ENCODE assay signal across 1 mouse cellular context in genomic region chr17:61960837-61961236, GRCm38 (mm10).
TF ChIP-seq lines count a peak whose summit lies in the region.

No protein-coding gene starts in this region.

TF ChIP-seq in MEL, 35 proteins besides CTCF, POLR2A, EP300 and RAD21 (continued from another document):
- TF ChIP-seq CHD1 (IDR thresholded peaks at IDR 0.05; ENCODE audit: low read depth, low read length) (no peak), KAT2A (conservative IDR thresholded peaks at IDR 0.05; ENCODE audit: low read depth, low read length) (no peak), ELF1 (IDR thresholded peaks at IDR 0.05; ENCODE audit: low read depth, low read length) (no peak), POLR2AphosphoS2 (IDR thresholded peaks at IDR 0.05; ENCODE audit: low read length) (no peak), NELFE (IDR thresholded peaks at IDR 0.05; ENCODE audit: low read depth, low read length) (no peak), MAZ (IDR thresholded peaks at IDR 0.05; ENCODE audit: low read depth, low read length) (no peak), RCOR1 (IDR thresholded peaks at IDR 0.05; ENCODE audit: low read depth, low read length) (peak; percentile 94), MAX (IDR thresholded peaks at IDR 0.05; ENCODE audit: low read length) (no peak), ZKSCAN1 (IDR thresholded peaks at IDR 0.05; ENCODE audit: low read depth, low read length) (no peak), UBTF (IDR thresholded peaks at IDR 0.05; ENCODE audit: borderline replicate concordance, insufficient read depth, low read depth, low read length) (no peak), ZC3H11A (IDR thresholded peaks at IDR 0.05; ENCODE audit: low read depth, low read length) (no peak), ETS1 (IDR thresholded peaks at IDR 0.05; ENCODE audit: low read depth, low read length) (peak; percentile 94), USF2 (IDR thresholded peaks at IDR 0.05; ENCODE audit: borderline replicate concordance in 1 of 2, insufficient read depth in 1 of 2, low read depth in 1 of 2, low read length in 2 of 2) (no peak), E2F4 (IDR thresholded peaks at IDR 0.05; ENCODE audit: borderline replicate concordance, low read depth, low read length) (no peak)
